Mouse (Mus musculus) small intestine, adult 2 months (tissue): ENCODE results near the gene Traf6. TPM values are rescaled to one million over a fixed set of nuclear protein-coding genes. Genes with fewer than 3 reads are reported as not detected.
"Not testable (repeated sequence)": the region's sequence is repeated elsewhere in the genome, so short reads cannot be mapped to it uniquely, and the experiment has no call there.

Experiments used
- H3K27ac ChIP-seq: fragments of 200-500 bp; 2 replicates; pipeline ENCODE4 v1.5.1; 2012; ENCODE audit warnings: low read depth, low read length, control low read depth, inconsistent platforms; ENCODE audit not compliant: insufficient read depth
- H3K27me3 ChIP-seq: fragments of 200-500 bp; 2 replicates; pipeline ENCODE4 v1.6.1; 2012; ENCODE audit warnings: mild to moderate bottlenecking, moderate library complexity, low read length, inconsistent platforms; ENCODE audit not compliant: control insufficient read depth, insufficient read depth
- H3K36me3 ChIP-seq: fragments of 200-500 bp; 2 replicates; pipeline ENCODE4 v1.6.1; 2012; ENCODE audit warnings: mild to moderate bottlenecking, low read length, control low read depth, inconsistent platforms; ENCODE audit not compliant: control insufficient read depth, insufficient read depth
- H3K4me1 ChIP-seq: fragments of 200-500 bp; 2 replicates; pipeline ENCODE4 v1.6.1; 2012; ENCODE audit warnings: low read length, inconsistent platforms, mixed read lengths; ENCODE audit not compliant: control insufficient read depth, insufficient read depth, insufficient read length
- H3K4me3 ChIP-seq: fragments of 200-500 bp; 2 replicates; pipeline ENCODE4 v1.5.1; 2012; ENCODE audit warnings: low read depth, mild to moderate bottlenecking, control low read depth, inconsistent platforms, low read length, moderate library complexity
- CTCF ChIP-seq: fragments of 200-500 bp; IDR thresholded peaks from 2 replicates; pipeline ENCODE4 v1.5.1; 2012; ENCODE audit warnings: low read depth, mild to moderate bottlenecking, control low read depth, inconsistent platforms, low read length, moderate library complexity, mixed read lengths; ENCODE audit not compliant: insufficient replicate concordance, insufficient read length; ENCODE audit errors: extremely low read depth
- POLR2A ChIP-seq: fragments of 200-500 bp; IDR thresholded peaks from 2 replicates; pipeline ENCODE4 v1.6.1; 2012; ENCODE audit warnings: low read depth, mild to moderate bottlenecking, control low read depth, inconsistent platforms, low read length, moderate library complexity
- WGBS: fragments of 180-500 bp; shearing (Covaris S2); methylation state at CpG from one replicate; pipeline ENCODE4 v1.1.7; 2018; 5-methylcytosine and 5-hydroxymethylcytosine counted together
- polyA plus RNA-seq: library from polyadenylated mRNA; depleted of rRNA; stranded (reverse); fragments of >200 nt; gene quantifications from 2 replicates; pipeline ENCODE4 v1.2.3, GENCODE M21; 2012; rRNA removed

The Traf6 gene
- polyA plus RNA-seq, 1 experiment: 5.6 TPM

- Histone ChIP-seq H3K36me3 (no peaks in the 10 kb centered on the region), H3K4me3 (no peak overlapping the region), H3K27me3 (no peaks in the 10 kb centered on the region), H3K27ac (no peak overlapping the region), H3K4me1 (no peaks in the 10 kb centered on the region)
- WGBS: 38% methylated on average over 8 of the region's 8 CpGs
- TF ChIP-seq CTCF (no peak), POLR2A (no peak)
Measured at GRCm38 (mm10) chr2:101741653-101742052, 63.4 kb downstream of the Traf6 start.

DNA sequence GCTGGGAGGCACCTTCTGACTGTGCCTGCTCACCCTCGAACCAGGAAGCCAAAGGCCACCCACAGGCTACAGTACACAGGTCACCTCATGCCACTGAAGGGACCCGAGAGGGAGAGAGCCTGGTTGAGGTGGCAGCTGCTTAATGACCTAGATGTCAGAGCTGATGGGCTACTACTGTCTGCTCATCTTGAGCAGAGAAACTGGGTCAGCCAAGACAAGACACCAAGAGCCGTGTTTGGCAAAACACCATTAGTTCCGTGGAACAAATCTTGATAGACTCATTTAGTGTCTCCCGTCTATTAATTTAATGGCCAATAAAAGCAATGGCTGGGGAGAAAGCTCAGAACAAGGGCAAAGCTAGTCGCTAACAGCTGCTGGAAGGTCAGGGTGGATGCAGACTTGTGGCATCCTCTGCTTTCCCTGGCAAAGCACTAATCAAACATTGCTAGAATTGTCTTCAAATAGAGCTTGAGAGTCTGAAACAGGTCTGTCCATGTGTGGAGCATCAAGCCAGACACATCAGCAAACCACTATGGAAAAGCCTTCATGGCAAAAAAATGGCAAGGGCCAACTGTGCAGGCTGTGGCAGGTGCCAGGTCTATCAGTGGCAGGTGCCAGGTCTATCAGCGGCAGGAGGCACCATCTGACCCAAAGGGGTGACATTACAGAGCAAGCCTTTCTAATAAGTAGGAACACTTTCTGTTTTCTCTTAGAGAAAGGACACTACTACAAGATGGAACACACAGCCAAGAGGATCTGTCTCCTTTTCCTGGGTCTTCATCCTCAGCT, 64.0 kb downstream of the Traf6 start:
- WGBS: 50% methylated on average over 7 of the region's 7 CpGs
- Histone ChIP-seq H3K27ac (no peak overlapping the region), H3K36me3 (no peaks in the 10 kb centered on the region), H3K27me3 (no peaks in the 10 kb centered on the region), H3K4me1 (no peaks in the 10 kb centered on the region), H3K4me3 (no peak overlapping the region)
- TF ChIP-seq CTCF: no peak
- TF ChIP-seq POLR2A: no peak

GRCm38 (mm10) chr2:101745656-101746055, 67.4 kb downstream of the Traf6 start:
- H3K27ac ChIP-seq, H3K4me1 ChIP-seq, H3K27me3 ChIP-seq, H3K4me3 ChIP-seq, H3K36me3 ChIP-seq: not testable (repeated sequence)
- whole genome bisulfite sequencing: 80% methylated on average over 2 of the region's 2 CpGs

DNA sequence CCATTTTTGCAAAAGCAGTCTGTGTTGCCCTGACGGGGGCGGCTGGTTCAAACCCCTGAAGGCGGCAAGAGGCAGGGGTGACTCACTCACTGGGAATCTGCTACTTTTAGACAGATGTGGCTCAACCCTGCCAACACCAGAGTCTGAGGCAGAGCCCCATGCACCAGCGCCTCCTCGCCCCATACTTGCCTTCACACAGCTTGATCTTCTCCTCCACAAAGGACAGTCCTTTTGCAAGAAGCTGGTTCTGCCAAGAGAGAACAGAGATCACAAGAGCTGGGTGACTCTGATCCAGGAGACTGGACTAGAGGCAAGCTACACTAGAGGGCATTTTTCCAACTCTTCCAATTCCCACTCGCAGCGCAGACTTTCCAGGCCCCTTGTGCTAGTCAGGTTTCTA, 68.3 kb downstream of the Traf6 start:
- no peak overlapping the region for H3K27ac ChIP-seq
- H3K27me3 ChIP-seq: no peaks in the 10 kb centered on the region
- no peaks in the 10 kb centered on the region for H3K36me3 ChIP-seq
- H3K4me3 ChIP-seq: no peak overlapping the region
- TF ChIP-seq CTCF (no peak), POLR2A (no peak)
- 84% methylated on average over 7 of the region's 7 CpGs for WGBS
- no peaks in the 10 kb centered on the region for H3K4me1 ChIP-seq

Other genes starting within 250 kb of the Traf6 start
- gene Rag2, start 53.7 kb upstream of the Traf6 start, polyA plus RNA-seq: not detected in 2 replicates
- not detected in 2 replicates for gene Rag1, start 28.9 kb upstream of the Traf6 start, polyA plus RNA-seq
- gene B230118H07Rik, start 28.9 kb upstream of the Traf6 start, polyA plus RNA-seq: 0.46 and 0.48 TPM in 2 replicates
- gene Prr5l, start 204.6 kb downstream of the Traf6 start, polyA plus RNA-seq: 0.98 and 3.9 TPM in 2 replicates
- gene Commd9, start 207.8 kb downstream of the Traf6 start, polyA plus RNA-seq: 16.8 and 23.6 TPM in 2 replicates